Mouse (Mus musculus) embryonic facial prominence, embryonic 13.5 days (tissue): ENCODE measurements around the gene Magi1. TPM values are rescaled to one million over a fixed set of nuclear protein-coding genes. Genes with fewer than 3 reads are reported as not detected.

Experiments
- ATAC-seq: fragments of 200-750 bp; cut with Nextera tagmentation; 2 replicates; pipeline ENCODE4 v1.8.0; 2017; ENCODE audit warnings: low read depth; ENCODE audit not compliant: insufficient number of reproducible peaks, insufficient read depth, low FRiP score, low TSS enrichment
- H3K27ac ChIP-seq: fragments of 300-500 bp; sonication (generic); 2 replicates; pipeline ENCODE4 v1.5.1; 2015; ENCODE audit warnings: moderate library complexity, mild to moderate bottlenecking, inconsistent platforms
- H3K27me3 ChIP-seq: fragments of 300-500 bp; sonication (generic); 2 replicates; pipeline ENCODE4 v1.6.1; 2015; ENCODE audit warnings: mild to moderate bottlenecking, inconsistent platforms
- H3K36me3 ChIP-seq: fragments of 300-500 bp; sonication (generic); 2 replicates; pipeline ENCODE4 v1.6.1; 2015; ENCODE audit warnings: mild to moderate bottlenecking, inconsistent platforms
- H3K4me1 ChIP-seq: fragments of 300-500 bp; sonication (generic); 2 replicates; pipeline ENCODE4 v1.6.1; 2015; ENCODE audit warnings: inconsistent platforms
- H3K4me2 ChIP-seq: fragments of 300-500 bp; sonication (generic); 2 replicates; pipeline ENCODE4 v1.6.1; 2015; ENCODE audit warnings: moderate library complexity, mild to moderate bottlenecking, inconsistent platforms
- H3K4me3 ChIP-seq: fragments of 300-500 bp; sonication (generic); 2 replicates; pipeline ENCODE4 v1.5.1; 2015; ENCODE audit warnings: mild to moderate bottlenecking, inconsistent platforms
- H3K9ac ChIP-seq: fragments of 300-500 bp; sonication (generic); 2 replicates; pipeline ENCODE4 v1.6.1; 2015; ENCODE audit warnings: mild to moderate bottlenecking, inconsistent platforms
- H3K9me3 ChIP-seq: fragments of 300-500 bp; sonication (generic); 2 replicates; pipeline ENCODE4 v1.6.1; 2016; ENCODE audit warnings: inconsistent platforms
- WGBS: fragments of 180-500 bp; shearing (Covaris S2); methylation state at CpG from one replicate; pipeline ENCODE4 v1.1.7; 2015; ENCODE audit warnings: mixed read lengths; 5-methylcytosine and 5-hydroxymethylcytosine counted together
- polyA plus RNA-seq: library from polyadenylated mRNA; unstranded; fragments of >200 nt; fragmentation: Nextera tagmentation; extraction: Ambion mirVana; gene quantifications from 2 replicates; pipeline ENCODE4 v1.2.1, GENCODE M21; 2015

Magi1 gene
- polyA plus RNA-seq, 1 experiment from 2014 or later: 13.1 TPM

- no peak for ATAC-seq
- H3K4me3 ChIP-seq: no peak overlapping the region
These were observed 496.7 kb downstream of the Magi1 start for GRCm38 (mm10) chr6:93787042-93787441.

GRCm38 (mm10) chr6:93786220-93786619 is 497.5 kb downstream of the Magi1 start:
- WGBS: 75% methylated on average over 2 of the region's 2 CpGs
- no peak overlapping the region for H3K27ac ChIP-seq
- no peaks in the 10 kb centered on the region for H3K9me3 ChIP-seq
- H3K4me3 ChIP-seq: no peak overlapping the region
- ATAC-seq: no peak
- H3K27me3 ChIP-seq: no peaks in the 10 kb centered on the region
- H3K36me3 ChIP-seq: no peaks in the 10 kb centered on the region
- H3K4me1 ChIP-seq: no peaks in the 10 kb centered on the region
- H3K4me2 ChIP-seq: no peak overlapping the region
- H3K9ac ChIP-seq: no peak overlapping the region

More at GRCm38 (mm10) chr6:93787042-93787441, 496.7 kb downstream of the Magi1 start:
- Histone ChIP-seq H3K27ac (no peak overlapping the region), H3K9ac (no peak overlapping the region), H3K36me3 (no peaks in the 10 kb centered on the region), H3K4me1 (no peaks in the 10 kb centered on the region), H3K9me3 (no peaks in the 10 kb centered on the region), H3K27me3 (no peaks in the 10 kb centered on the region), H3K4me2 (no peak overlapping the region)
- 86% methylated on average over 3 of the region's 3 CpGs for WGBS

GRCm38 (mm10) chr6:93771081-93771480 is 512.6 kb downstream of the Magi1 start:
- Histone ChIP-seq H3K4me3 (no peak overlapping the region), H3K9me3 (no peaks in the 10 kb centered on the region), H3K27ac (no peak overlapping the region), H3K4me1 (peaks cover 10% of the 10 kb centered on the region; the same call in 1 of the 2 replicates), H3K9ac (no peak overlapping the region), H3K36me3 (peaks cover 12% of the 10 kb centered on the region), H3K4me2 (no peak overlapping the region), H3K27me3 (no peaks in the 10 kb centered on the region)
- ATAC-seq: no peak
- 46% methylated on average over 4 of the region's 4 CpGs for WGBS

GRCm38 (mm10) chr6:93770283-93771025 is 513.3 kb downstream of the Magi1 start:
- peaks cover 10% of the 10 kb centered on the region; the same call in 1 of the 2 replicates for H3K4me1 ChIP-seq
- H3K27ac ChIP-seq: no peak overlapping the region
- no peak for ATAC-seq
- no peak overlapping the region for H3K4me3 ChIP-seq
- H3K36me3 ChIP-seq: peaks cover 13% of the 10 kb centered on the region
- H3K9me3 ChIP-seq: no peaks in the 10 kb centered on the region
- 80% methylated on average over 5 of the region's 5 CpGs for WGBS
- H3K9ac ChIP-seq: no peak overlapping the region
- H3K27me3 ChIP-seq: no peaks in the 10 kb centered on the region
- H3K4me2 ChIP-seq: no peak overlapping the region

- ATAC-seq: no peak
- no peak overlapping the region for H3K4me2 ChIP-seq
- H3K9ac ChIP-seq: no peak overlapping the region
- no peaks in the 10 kb centered on the region for H3K9me3 ChIP-seq
- H3K27ac ChIP-seq: peak overlapping the region; percentile 68
- H3K4me3 ChIP-seq: no peak overlapping the region
- peaks cover 6% of the 10 kb centered on the region; the same call in 1 of the 2 replicates for H3K36me3 ChIP-seq
- peaks cover 11% of the 10 kb centered on the region for H3K4me1 ChIP-seq
- 62% methylated on average over 3 of the region's 3 CpGs for WGBS
- H3K27me3 ChIP-seq: no peaks in the 10 kb centered on the region
These were observed 525.6 kb downstream of the Magi1 start for GRCm38 (mm10) chr6:93758114-93758513.

- Histone ChIP-seq H3K9me3 (no peaks in the 10 kb centered on the region), H3K36me3 (peaks cover 6% of the 10 kb centered on the region; the same call in 1 of the 2 replicates), H3K4me2 (peak overlapping the region; percentile 31), H3K4me3 (no peak overlapping the region), H3K4me1 (peaks cover 11% of the 10 kb centered on the region), H3K9ac (no peak overlapping the region), H3K27ac (peak overlapping the region; percentile 68), H3K27me3 (no peaks in the 10 kb centered on the region)
- WGBS: 14% methylated on average over 11 of the region's 11 CpGs
- peak; percentile 87 for ATAC-seq
These were observed 526.2 kb downstream of the Magi1 start for GRCm38 (mm10) chr6:93757353-93758087.

GRCm38 (mm10) chr6:93743145-93743544 is 540.6 kb downstream of the Magi1 start:
- Histone ChIP-seq H3K4me2 (no peak overlapping the region), H3K27me3 (no peaks in the 10 kb centered on the region), H3K27ac (no peak overlapping the region), H3K4me3 (no peak overlapping the region), H3K4me1 (peaks cover 17% of the 10 kb centered on the region), H3K9ac (no peak overlapping the region), H3K36me3 (peaks cover 30% of the 10 kb centered on the region), H3K9me3 (no peaks in the 10 kb centered on the region)
- 74% methylated on average over 6 of the region's 6 CpGs for WGBS
- ATAC-seq: no peak

- no peaks in the 10 kb centered on the region for H3K27me3 ChIP-seq
- peaks cover 17% of the 10 kb centered on the region for H3K4me1 ChIP-seq
- H3K4me3 ChIP-seq: no peak overlapping the region
- 86% methylated on average over 3 of the region's 3 CpGs for whole genome bisulfite sequencing
- peaks cover 7% of the 10 kb centered on the region for H3K36me3 ChIP-seq
- ATAC-seq: no peak
- H3K9ac ChIP-seq: no peak overlapping the region
- no peak overlapping the region for H3K27ac ChIP-seq
- no peaks in the 10 kb centered on the region for H3K9me3 ChIP-seq
- H3K4me2 ChIP-seq: no peak overlapping the region
These were observed 543.9 kb downstream of the Magi1 start for GRCm38 (mm10) chr6:93739786-93740185.

GRCm38 (mm10) chr6:93737083-93737482 is 546.6 kb downstream of the Magi1 start:
- H3K4me2 ChIP-seq: no peak overlapping the region
- H3K27me3 ChIP-seq: no peaks in the 10 kb centered on the region
- no peaks in the 10 kb centered on the region for H3K36me3 ChIP-seq
- no peak overlapping the region for H3K27ac ChIP-seq
- no peak overlapping the region for H3K9ac ChIP-seq
- H3K4me1 ChIP-seq: peaks cover 8% of the 10 kb centered on the region
- ATAC-seq: no peak
- H3K4me3 ChIP-seq: no peak overlapping the region
- 88% methylated on average over 1 of the region's 1 CpGs for WGBS
- no peaks in the 10 kb centered on the region for H3K9me3 ChIP-seq

GRCm38 (mm10) chr6:93736071-93736470 is 547.6 kb downstream of the Magi1 start:
- H3K4me1 ChIP-seq: peaks cover 8% of the 10 kb centered on the region
- H3K9me3 ChIP-seq: no peaks in the 10 kb centered on the region
- H3K9ac ChIP-seq: no peak overlapping the region
- H3K36me3 ChIP-seq: no peaks in the 10 kb centered on the region
- no peak overlapping the region for H3K27ac ChIP-seq
- no peak overlapping the region for H3K4me3 ChIP-seq
- no peak for ATAC-seq
- no peak overlapping the region for H3K4me2 ChIP-seq
- no peaks in the 10 kb centered on the region for H3K27me3 ChIP-seq
- WGBS: 91% methylated on average over 3 of the region's 3 CpGs

- H3K4me1 ChIP-seq: no peaks in the 10 kb centered on the region
- H3K36me3 ChIP-seq: no peaks in the 10 kb centered on the region
- H3K27ac ChIP-seq: no peak overlapping the region
- no peak overlapping the region for H3K4me3 ChIP-seq
- no peak overlapping the region for H3K4me2 ChIP-seq
- H3K9me3 ChIP-seq: no peaks in the 10 kb centered on the region
- WGBS: 85% methylated on average over 6 of the region's 6 CpGs
- H3K27me3 ChIP-seq: no peaks in the 10 kb centered on the region
- ATAC-seq: no peak
- no peak overlapping the region for H3K9ac ChIP-seq
These were observed 549.9 kb downstream of the Magi1 start for GRCm38 (mm10) chr6:93733800-93734199.

- H3K4me2 ChIP-seq: no peak overlapping the region
- H3K4me1 ChIP-seq: peaks cover 10% of the 10 kb centered on the region; the same call in 1 of the 2 replicates
- no peak overlapping the region for H3K4me3 ChIP-seq
- H3K36me3 ChIP-seq: no peaks in the 10 kb centered on the region
- H3K27ac ChIP-seq: no peak overlapping the region
- no peak for ATAC-seq
- H3K27me3 ChIP-seq: no peaks in the 10 kb centered on the region
- no peaks in the 10 kb centered on the region for H3K9me3 ChIP-seq
- no peak overlapping the region for H3K9ac ChIP-seq
- WGBS: 63% methylated on average over 8 of the region's 8 CpGs
These were observed 554.0 kb downstream of the Magi1 start for GRCm38 (mm10) chr6:93729702-93730101.
